Mouse (Mus musculus) neural tube, embryonic 12.5 days (tissue): ENCODE data around the gene Sphk2. TPM values are rescaled to one million over a fixed set of nuclear protein-coding genes. Genes with fewer than 3 reads are reported as not detected.

Experiments
- ATAC-seq: fragments of 200-750 bp; cut with Nextera tagmentation; 2 replicates; pipeline ENCODE4 v1.8.0; 2017; ENCODE audit warnings: low read depth, mild to moderate bottlenecking, moderate TSS enrichment, moderate library complexity; ENCODE audit not compliant: low FRiP score
- H3K27ac ChIP-seq: fragments of 300-500 bp; sonication (generic); 2 replicates; pipeline ENCODE4 v1.5.1; 2016
- H3K27me3 ChIP-seq: fragments of 300-500 bp; sonication (generic); replicated peaks from 2 replicates; pipeline ENCODE4 v1.6.1; 2016; ENCODE audit warnings: mild to moderate bottlenecking
- H3K36me3 ChIP-seq: fragments of 300-500 bp; sonication (generic); 2 replicates; pipeline ENCODE4 v1.6.1; 2016; ENCODE audit warnings: mild to moderate bottlenecking
- H3K4me1 ChIP-seq: fragments of 300-500 bp; sonication (generic); 2 replicates; pipeline ENCODE4 v1.6.1; 2016
- H3K4me2 ChIP-seq: fragments of 300-500 bp; sonication (generic); replicated peaks from 2 replicates; pipeline ENCODE4 v1.6.1; 2016; ENCODE audit warnings: mild to moderate bottlenecking
- H3K4me3 ChIP-seq: fragments of 300-500 bp; sonication (generic); 2 replicates; pipeline ENCODE4 v1.5.1; 2016
- H3K9ac ChIP-seq: fragments of 300-500 bp; sonication (generic); 2 replicates; pipeline ENCODE4 v1.6.1; 2016; ENCODE audit warnings: mild to moderate bottlenecking
- H3K9me3 ChIP-seq: fragments of 300-500 bp; sonication (generic); 2 replicates; pipeline ENCODE4 v1.6.1; 2016; ENCODE audit warnings: mild to moderate bottlenecking
- WGBS: fragments of 180-500 bp; shearing (Covaris S2); methylation state at CpG from one replicate; pipeline ENCODE4 v1.1.7; 2016; 5-methylcytosine and 5-hydroxymethylcytosine counted together
- polyA plus RNA-seq: library from polyadenylated mRNA; unstranded; fragments of >200 nt; fragmentation: Nextera tagmentation; extraction: Ambion mirVana; gene quantifications from 2 replicates; pipeline ENCODE4 v1.2.1, GENCODE M21; 2016

The Sphk2 gene
- polyA plus RNA-seq, 1 experiment from 2014 or later, result 29.0 TPM

GRCm38 (mm10) chr7:45715090-45715708 is 2.6 kb downstream of the Sphk2 start, which contains the start of gene Rpl18:
TSS of gene Rpl18 (plus strand) at chr7:45715457.
- peak within 1 kb of the TSS; percentile 74 for H3K4me3 ChIP-seq
- WGBS, result 6% methylated on average over 34 of the region's 34 CpGs
- H3K36me3 ChIP-seq, result peaks cover 44% of the 10 kb centered on the region
- H3K9ac ChIP-seq, result peak within 1 kb of the TSS; percentile 69
- H3K27ac ChIP-seq, result no peak within 1 kb of the TSS
- no peaks in the 10 kb centered on the region for H3K27me3 ChIP-seq
- ATAC-seq, result peak; percentile 86
- H3K4me1 ChIP-seq, result peaks cover 44% of the 10 kb centered on the region
- H3K4me2 ChIP-seq, result peak within 1 kb of the TSS; percentile 93
- H3K9me3 ChIP-seq, result no peaks in the 10 kb centered on the region

DNA sequence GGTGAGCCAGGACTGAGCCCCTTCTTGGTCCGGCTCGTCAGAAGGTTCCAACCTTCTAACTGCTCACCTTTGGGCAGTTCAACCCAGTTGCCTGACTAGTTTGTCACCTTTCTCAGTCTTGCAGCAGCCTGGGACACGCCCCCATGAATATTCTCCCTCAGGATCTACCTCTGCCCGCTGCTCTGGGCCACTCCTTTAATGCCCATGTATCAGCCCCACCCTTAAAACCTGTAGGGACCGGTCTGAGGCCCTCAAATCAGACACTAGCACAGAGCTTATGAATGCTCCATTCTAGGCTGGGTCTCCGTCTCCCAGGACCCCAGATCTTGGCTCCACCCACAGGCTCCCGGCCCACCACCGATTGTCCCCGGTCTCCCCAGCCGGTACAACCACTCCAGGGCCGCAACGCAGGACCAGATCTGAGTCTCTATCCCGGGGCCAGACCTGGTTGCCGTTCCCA is 3.1 kb downstream of the Sphk2 start:
- peak; percentile 17; the same call in 1 of the 2 replicates for ATAC-seq
- Histone ChIP-seq H3K27me3 (no peaks in the 10 kb centered on the region), H3K4me3 (peak overlapping the region; percentile 74), H3K27ac (no peak overlapping the region), H3K36me3 (peaks cover 42% of the 10 kb centered on the region), H3K4me1 (peaks cover 45% of the 10 kb centered on the region), H3K4me2 (peak overlapping the region; percentile 93), H3K9me3 (no peaks in the 10 kb centered on the region), H3K9ac (peak overlapping the region; percentile 69)
- WGBS, result 10% methylated on average over 14 of the region's 14 CpGs

GRCm38 (mm10) chr7:45713881-45714520 is 3.8 kb downstream of the Sphk2 start:
- Histone ChIP-seq H3K27ac (no peak overlapping the region), H3K36me3 (peaks cover 36% of the 10 kb centered on the region), H3K4me1 (peaks cover 45% of the 10 kb centered on the region), H3K9me3 (no peaks in the 10 kb centered on the region), H3K4me2 (peak overlapping the region; percentile 93), H3K9ac (peak overlapping the region; percentile 69; the same call in 1 of the 2 replicates), H3K27me3 (no peaks in the 10 kb centered on the region), H3K4me3 (peak overlapping the region; percentile 74)
- 93% methylated on average over 6 of the region's 6 CpGs for WGBS
- no peak for ATAC-seq

GRCm38 (mm10) chr7:45713396-45713795 is 4.4 kb downstream of the Sphk2 start:
- no peak overlapping the region for H3K9ac ChIP-seq
- WGBS, result 94% methylated on average over 16 of the region's 16 CpGs
- no peak overlapping the region for H3K4me3 ChIP-seq
- no peak overlapping the region; the same call in 1 of the 2 replicates for H3K4me2 ChIP-seq
- H3K36me3 ChIP-seq, result peaks cover 36% of the 10 kb centered on the region
- ATAC-seq, result no peak
- peaks cover 45% of the 10 kb centered on the region for H3K4me1 ChIP-seq
- no peaks in the 10 kb centered on the region for H3K9me3 ChIP-seq
- no peak overlapping the region for H3K27ac ChIP-seq
- H3K27me3 ChIP-seq, result no peaks in the 10 kb centered on the region

DNA sequence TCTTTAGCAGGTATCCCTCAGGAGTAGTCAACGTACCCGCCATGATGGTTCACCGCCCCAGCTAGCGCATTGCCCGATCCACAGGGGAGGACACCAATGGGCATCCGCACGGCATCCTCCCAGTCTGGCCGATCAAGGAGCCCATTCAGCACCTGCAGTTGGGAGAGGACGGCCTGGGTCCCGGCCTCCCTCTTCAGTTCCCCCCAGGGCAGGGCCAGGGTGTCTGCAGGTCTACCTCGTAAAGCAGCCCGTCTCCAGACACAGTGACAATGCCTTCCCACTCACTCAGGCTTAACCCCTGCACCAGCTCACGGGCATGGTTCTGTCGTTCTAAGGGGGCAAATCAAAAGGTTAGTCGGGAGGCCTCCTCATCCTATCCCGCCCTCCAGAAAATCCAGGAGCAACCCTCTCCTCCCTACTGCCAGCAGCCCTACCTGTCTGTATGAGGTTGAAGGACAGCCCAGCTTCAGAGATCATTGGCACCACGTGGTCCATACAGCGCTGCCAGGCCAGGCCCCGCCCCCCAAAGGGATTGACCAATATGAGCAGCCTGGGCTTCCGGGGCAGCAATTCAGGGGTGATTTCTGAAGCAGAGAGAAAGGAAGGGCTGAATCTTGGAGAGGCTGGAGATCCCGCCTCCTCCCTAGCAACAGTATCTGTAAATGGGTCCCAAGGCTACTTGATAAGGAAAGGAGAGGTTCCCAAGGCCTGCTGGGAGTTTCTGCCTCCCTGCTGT is 5.6 kb downstream of the Sphk2 start:
- Histone ChIP-seq H3K27me3 (no peaks in the 10 kb centered on the region), H3K9me3 (no peaks in the 10 kb centered on the region), H3K36me3 (peaks cover 36% of the 10 kb centered on the region), H3K4me1 (peaks cover 57% of the 10 kb centered on the region), H3K27ac (no peak overlapping the region), H3K4me3 (no peak overlapping the region), H3K9ac (no peak overlapping the region), H3K4me2 (no peak overlapping the region)
- ATAC-seq, result no peak
- WGBS, result 90% methylated on average over 21 of the region's 21 CpGs

GRCm38 (mm10) chr7:45711316-45712021 is 6.3 kb downstream of the Sphk2 start:
- WGBS, result 91% methylated on average over 24 of the region's 24 CpGs
- Histone ChIP-seq H3K36me3 (peaks cover 36% of the 10 kb centered on the region), H3K27me3 (no peaks in the 10 kb centered on the region), H3K4me1 (peaks cover 57% of the 10 kb centered on the region), H3K4me2 (no peak overlapping the region), H3K27ac (no peak overlapping the region), H3K4me3 (no peak overlapping the region), H3K9me3 (no peaks in the 10 kb centered on the region), H3K9ac (no peak overlapping the region)
- ATAC-seq, result no peak

GRCm38 (mm10) chr7:45710477-45711191 is 7.2 kb downstream of the Sphk2 start:
- peaks cover 36% of the 10 kb centered on the region for H3K36me3 ChIP-seq
- 96% methylated on average over 20 of the region's 20 CpGs for WGBS
- no peak overlapping the region for H3K27ac ChIP-seq
- H3K4me1 ChIP-seq, result peaks cover 57% of the 10 kb centered on the region
- H3K4me2 ChIP-seq, result no peak overlapping the region
- H3K9me3 ChIP-seq, result no peaks in the 10 kb centered on the region
- no peak overlapping the region for H3K4me3 ChIP-seq
- no peak overlapping the region for H3K9ac ChIP-seq
- no peaks in the 10 kb centered on the region for H3K27me3 ChIP-seq
- ATAC-seq, result no peak

DNA sequence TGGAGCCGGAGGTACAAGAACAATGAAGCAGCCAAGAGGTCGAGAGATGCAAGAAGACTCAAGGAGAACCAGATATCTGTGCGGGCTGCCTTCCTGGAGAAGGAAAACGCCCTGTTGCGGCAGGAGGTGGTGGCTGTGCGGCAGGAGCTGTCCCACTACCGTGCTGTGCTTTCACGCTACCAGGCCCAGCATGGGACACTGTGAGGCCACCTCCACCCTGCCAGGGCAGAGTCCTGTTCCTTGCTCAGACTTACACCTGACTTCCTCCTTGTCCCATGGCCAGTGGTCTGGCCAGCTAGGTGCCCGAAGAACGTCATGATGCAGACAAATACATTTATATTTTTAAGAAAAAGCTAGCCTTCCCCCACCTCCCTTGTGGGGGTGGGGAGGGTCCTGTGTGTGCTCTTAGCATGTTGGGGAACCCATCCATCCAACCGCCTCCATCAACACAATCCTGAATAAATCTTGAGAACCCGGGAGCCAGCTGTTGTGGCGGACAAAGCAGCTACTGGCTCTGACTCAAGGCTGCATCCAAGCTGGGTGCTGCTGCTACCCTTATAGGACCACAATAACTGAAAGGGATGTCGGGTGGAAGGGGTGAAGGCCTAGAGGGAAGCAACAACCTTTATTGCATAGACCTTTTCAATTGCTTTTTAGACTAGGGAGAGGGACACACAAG is 8.0 kb downstream of the Sphk2 start:
- H3K4me1 ChIP-seq, result peaks cover 60% of the 10 kb centered on the region
- H3K27ac ChIP-seq, result no peak overlapping the region
- 72% methylated on average over 14 of the region's 14 CpGs for WGBS
- no peak overlapping the region; the same call in 1 of the 2 replicates for H3K4me2 ChIP-seq
- no peak for ATAC-seq
- H3K27me3 ChIP-seq, result no peaks in the 10 kb centered on the region
- peaks cover 36% of the 10 kb centered on the region for H3K36me3 ChIP-seq
- H3K9ac ChIP-seq, result no peak overlapping the region
- no peaks in the 10 kb centered on the region for H3K9me3 ChIP-seq
- no peak overlapping the region for H3K4me3 ChIP-seq

GRCm38 (mm10) chr7:45709036-45709435 is 8.8 kb downstream of the Sphk2 start:
- WGBS, result 36% methylated on average over 6 of the region's 6 CpGs
- H3K4me1 ChIP-seq, result peaks cover 54% of the 10 kb centered on the region
- H3K36me3 ChIP-seq, result peaks cover 36% of the 10 kb centered on the region
- H3K9ac ChIP-seq, result no peak overlapping the region
- no peak for ATAC-seq
- H3K27me3 ChIP-seq, result no peaks in the 10 kb centered on the region
- no peak overlapping the region for H3K27ac ChIP-seq
- 0 out of 2 replicates have a peak overlapping the region, but pooled peaks have one; percentile 14 for H3K4me2 ChIP-seq
- no peaks in the 10 kb centered on the region for H3K9me3 ChIP-seq
- no peak overlapping the region for H3K4me3 ChIP-seq

DNA sequence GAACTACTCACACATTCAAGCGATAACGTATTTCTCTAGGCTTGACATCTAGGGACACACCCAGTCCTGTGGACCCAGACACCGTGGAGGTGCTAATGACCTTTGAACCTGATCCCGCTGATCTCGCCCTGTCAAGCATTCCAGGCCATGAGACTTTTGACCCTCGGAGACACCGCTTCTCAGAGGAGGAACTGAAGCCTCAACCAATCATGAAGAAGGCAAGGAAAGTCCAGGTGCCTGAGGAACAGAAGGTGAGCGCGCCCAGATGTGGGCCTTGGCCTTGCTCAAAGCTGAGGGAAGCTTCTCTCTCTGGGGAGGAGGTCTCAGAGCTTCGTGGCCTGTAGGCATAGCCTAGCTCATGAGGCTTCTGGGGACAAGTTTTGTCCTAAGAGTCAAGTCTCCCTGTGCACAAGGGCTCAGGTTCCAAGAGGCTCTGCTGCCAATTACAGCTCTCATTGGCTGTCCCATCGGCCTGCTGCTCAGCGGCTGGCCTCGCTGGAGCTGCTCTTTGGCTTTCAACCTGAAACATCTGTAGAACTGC is 9.5 kb downstream of the Sphk2 start:
- no peak overlapping the region for H3K9ac ChIP-seq

More for the DNA sequence above, 9.5 kb downstream of the Sphk2 start:
- H3K27me3 ChIP-seq, result no peaks in the 10 kb centered on the region
- peaks cover 60% of the 10 kb centered on the region for H3K4me1 ChIP-seq
- ATAC-seq, result no peak
- H3K9me3 ChIP-seq, result no peaks in the 10 kb centered on the region
- H3K4me3 ChIP-seq, result no peak overlapping the region
- peaks cover 33% of the 10 kb centered on the region for H3K36me3 ChIP-seq
- H3K27ac ChIP-seq, result no peak overlapping the region
- WGBS, result 57% methylated on average over 13 of the region's 13 CpGs
- peak overlapping the region; percentile 91 for H3K4me2 ChIP-seq
